Mouse (Mus musculus): Measurements from ENCODE around the gene Tmem204.
"Not testable (repeated sequence)": the region's sequence is repeated elsewhere in the genome, so short reads cannot be mapped to it uniquely, and the experiment has no call there.

Tmem204 gene

GRCm38 (mm10) chr17:25083444-25083931, at the start of gene Tmem204:
Gene Tmem204, minus strand, starts transcription at chr17:25083591.
- peak; percentile 77 for DNase-seq

- DNase-seq = no peak
These were observed 46.7 kb upstream of the Tmem204 start for GRCm38 (mm10) chr17:25130060-25130459.

GRCm38 (mm10) chr17:25127681-25128080, 44.3 kb upstream of the Tmem204 start:
- no peak for DNase-seq

- no peak for DNase-seq
These were observed 43.7 kb upstream of the Tmem204 start for GRCm38 (mm10) chr17:25127079-25127478.

GRCm38 (mm10) chr17:25125442-25126060, 42.2 kb upstream of the Tmem204 start:
- DNase-seq = not testable (repeated sequence)

- DNase-seq = no peak
These were observed 40.6 kb upstream of the Tmem204 start for GRCm38 (mm10) chr17:25123979-25124378.

- no peak for DNase-seq
These were observed 37.0 kb upstream of the Tmem204 start, which contains the start of gene Ptx4 for GRCm38 (mm10) chr17:25120406-25120805. Gene Ptx4, plus strand, starts transcription at chr17:25120760.

- DNase-seq = no peak
These were observed 33.9 kb upstream of the Tmem204 start for GRCm38 (mm10) chr17:25117263-25117662.

GRCm38 (mm10) chr17:25115664-25116432, 32.5 kb upstream of the Tmem204 start, which contains the start of gene Telo2:
Gene Telo2, minus strand, starts transcription at chr17:25115967.
- DNase-seq = peak; percentile 89

- no peak for DNase-seq
These were observed 31.7 kb upstream of the Tmem204 start for GRCm38 (mm10) chr17:25114908-25115645.

- no peak for DNase-seq
These were observed 29.0 kb upstream of the Tmem204 start for GRCm38 (mm10) chr17:25112423-25112810.

- DNase-seq = peak; percentile 83
These were observed 28.5 kb upstream of the Tmem204 start for GRCm38 (mm10) chr17:25111739-25112422.

GRCm38 (mm10) chr17:25111220-25111619, 27.8 kb upstream of the Tmem204 start:
- DNase-seq = no peak

- no peak for DNase-seq
These were observed 27.2 kb upstream of the Tmem204 start for GRCm38 (mm10) chr17:25110590-25110989.

GRCm38 (mm10) chr17:25109578-25109977, 26.2 kb upstream of the Tmem204 start:
- peak; percentile 52 for DNase-seq

GRCm38 (mm10) chr17:25107786-25108185, 24.4 kb upstream of the Tmem204 start:
- no peak for DNase-seq

- no peak for DNase-seq
These were observed 17.9 kb upstream of the Tmem204 start for GRCm38 (mm10) chr17:25101338-25101737.

- DNase-seq = peak; percentile 44
These were observed 16.7 kb upstream of the Tmem204 start for GRCm38 (mm10) chr17:25100052-25100451.

- DNase-seq = peak; percentile 81
These were observed 12.8 kb upstream of the Tmem204 start for GRCm38 (mm10) chr17:25096221-25096620.

GRCm38 (mm10) chr17:25090450-25090849, 7.1 kb upstream of the Tmem204 start:
- no peak for DNase-seq

- no peak for DNase-seq
These were observed 5.8 kb upstream of the Tmem204 start for GRCm38 (mm10) chr17:25089158-25089557.

GRCm38 (mm10) chr17:25086724-25087123, 3.3 kb upstream of the Tmem204 start:
- DNase-seq = no peak
